Mouse (Mus musculus): ENCODE measurements around the gene Cebpa. TPM values are rescaled to one million over a fixed set of nuclear protein-coding genes. Genes with fewer than 3 reads are reported as not detected.

Gene Cebpa
- polyA plus RNA-seq (2015; fragmentation: Nextera tagmentation; extraction: Ambion mirVana): 0.64 and 0.66 TPM in 2 replicates

- H3K4me3 ChIP-seq: peak within 1 kb of the TSS; percentile 61
- H3K36me3 ChIP-seq: no peaks in the 10 kb centered on the region
- H3K4me2 ChIP-seq (replicated peaks): peak within 1 kb of the TSS; percentile 99
- WGBS: under 1% methylated on average over 50 of the region's 50 CpGs
- no peak within 1 kb of the TSS for H3K27ac ChIP-seq (replicated peaks)
- ATAC-seq (replicated peaks): peak; percentile 91
- H3K27me3 ChIP-seq: peaks cover 61% of the 10 kb centered on the region
- peak within 1 kb of the TSS; percentile 52 for H3K9ac ChIP-seq (replicated peaks)
- peaks cover 36% of the 10 kb centered on the region for H3K4me1 ChIP-seq
- no peaks in the 10 kb centered on the region for H3K9me3 ChIP-seq
Observed at GRCm38 (mm10) chr7:35118841-35119413, at the start of gene Cebpa. Gene Cebpa (plus strand): TSS chr7:35119293.

DNA sequence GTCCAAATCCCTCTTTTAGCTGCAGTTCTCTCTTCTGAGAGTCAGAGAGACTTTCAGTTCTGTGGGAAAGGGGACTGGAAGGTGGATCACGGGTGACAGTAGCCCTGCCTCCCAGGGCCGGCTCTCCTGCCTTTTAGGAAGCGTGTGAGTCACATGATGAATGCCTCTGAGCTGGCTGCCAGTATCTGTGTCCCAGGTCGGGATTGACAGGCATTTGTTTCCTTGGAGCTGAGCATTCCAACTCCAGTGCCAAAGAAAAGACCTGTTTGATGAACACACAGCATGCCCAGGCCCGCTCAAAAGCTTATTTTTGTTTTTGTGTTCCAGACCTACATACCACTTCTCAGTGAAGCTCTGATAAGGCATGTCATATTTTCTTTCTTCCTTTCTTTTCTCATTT is 42.4 kb upstream of the Cebpa start:
- H3K4me3 ChIP-seq: no peak overlapping the region
- H3K36me3 ChIP-seq: no peaks in the 10 kb centered on the region
- no peak overlapping the region for H3K4me2 ChIP-seq (replicated peaks)
- H3K27me3 ChIP-seq: no peaks in the 10 kb centered on the region
- no peak overlapping the region for H3K27ac ChIP-seq (replicated peaks)
- no peaks in the 10 kb centered on the region for H3K4me1 ChIP-seq
- H3K9ac ChIP-seq (replicated peaks): no peak overlapping the region
- no peaks in the 10 kb centered on the region for H3K9me3 ChIP-seq
- no peak for ATAC-seq (replicated peaks)
- WGBS: 34% methylated on average over 5 of the region's 5 CpGs

- WGBS: 49% methylated on average over 10 of the region's 10 CpGs
- Histone ChIP-seq H3K9ac (replicated peaks) (no peak overlapping the region), H3K27ac (replicated peaks) (no peak overlapping the region), H3K4me1 (no peaks in the 10 kb centered on the region; the same call in 1 of the 2 replicates), H3K4me2 (replicated peaks) (no peak overlapping the region), H3K4me3 (no peak overlapping the region), H3K36me3 (no peaks in the 10 kb centered on the region), H3K27me3 (no peaks in the 10 kb centered on the region), H3K9me3 (no peaks in the 10 kb centered on the region)
- no peak for ATAC-seq (replicated peaks)
Observed at GRCm38 (mm10) chr7:35080843-35081338, 38.2 kb upstream of the Cebpa start.

- Histone ChIP-seq H3K4me3 (no peak overlapping the region), H3K9ac (replicated peaks) (no peak overlapping the region), H3K36me3 (no peaks in the 10 kb centered on the region), H3K4me1 (peaks cover 7% of the 10 kb centered on the region), H3K4me2 (replicated peaks) (no peak overlapping the region), H3K9me3 (no peaks in the 10 kb centered on the region), H3K27me3 (no peaks in the 10 kb centered on the region), H3K27ac (replicated peaks) (no peak overlapping the region)
- 76% methylated on average over 9 of the region's 9 CpGs for WGBS
- no peak for ATAC-seq (replicated peaks)
Observed at GRCm38 (mm10) chr7:35081406-35082104, 37.5 kb upstream of the Cebpa start.

GRCm38 (mm10) chr7:35084565-35085360 is 34.3 kb upstream of the Cebpa start:
- H3K27me3 ChIP-seq: no peaks in the 10 kb centered on the region
- WGBS: 82% methylated on average over 12 of the region's 12 CpGs
- no peaks in the 10 kb centered on the region for H3K36me3 ChIP-seq
- ATAC-seq (replicated peaks): no peak
- peaks cover 17% of the 10 kb centered on the region for H3K4me1 ChIP-seq
- H3K9ac ChIP-seq (replicated peaks): no peak overlapping the region
- no peaks in the 10 kb centered on the region for H3K9me3 ChIP-seq
- no peak overlapping the region for H3K4me3 ChIP-seq
- no peak overlapping the region for H3K4me2 ChIP-seq (replicated peaks)
- no peak overlapping the region for H3K27ac ChIP-seq (replicated peaks)

DNA sequence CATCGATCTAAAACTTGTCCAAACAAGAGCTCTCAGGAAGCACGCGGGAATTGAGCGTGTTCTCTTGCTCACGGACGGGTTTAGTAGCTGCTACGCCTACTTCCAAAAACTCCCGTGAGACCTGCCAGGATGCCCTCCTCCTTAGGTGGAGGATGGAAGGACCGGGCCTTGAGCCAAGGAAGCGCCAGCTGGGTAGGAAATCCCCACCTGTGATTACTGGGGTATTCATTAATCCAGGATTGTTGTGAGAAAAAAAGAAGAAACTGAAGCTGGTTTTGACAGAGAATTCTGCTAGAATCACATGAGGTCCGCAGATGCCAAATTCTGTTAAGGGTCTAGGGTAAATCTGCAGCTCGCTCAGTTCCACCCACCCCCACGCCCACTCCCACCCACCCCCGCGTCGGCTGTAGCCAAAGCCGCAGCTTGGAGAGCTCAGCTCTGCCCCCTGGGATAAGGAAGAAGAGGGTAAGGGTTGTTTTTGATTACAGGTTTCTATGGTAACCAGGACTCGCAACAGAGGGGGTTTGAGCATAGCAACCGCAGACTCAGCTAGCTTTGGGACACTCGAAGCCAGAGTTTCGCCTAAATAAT is 32.7 kb upstream of the Cebpa start:
- Histone ChIP-seq H3K4me2 (replicated peaks) (peak overlapping the region; percentile 38), H3K4me1 (peaks cover 17% of the 10 kb centered on the region), H3K36me3 (no peaks in the 10 kb centered on the region), H3K4me3 (peak overlapping the region; percentile 24), H3K9me3 (no peaks in the 10 kb centered on the region), H3K27ac (replicated peaks) (0 out of 2 replicates have a peak overlapping the region, but pooled peaks have one; percentile 11), H3K27me3 (no peaks in the 10 kb centered on the region), H3K9ac (replicated peaks) (no peak overlapping the region)
- under 1% methylated on average over 21 of the region's 21 CpGs for WGBS
- ATAC-seq (replicated peaks): 0 out of 2 replicates have a peak, but pooled peaks have one; percentile 60

GRCm38 (mm10) chr7:35090550-35090949 is 28.5 kb upstream of the Cebpa start:
- Histone ChIP-seq H3K27me3 (no peaks in the 10 kb centered on the region), H3K4me1 (peaks cover 17% of the 10 kb centered on the region), H3K9ac (replicated peaks) (no peak overlapping the region), H3K4me3 (no peak overlapping the region), H3K9me3 (no peaks in the 10 kb centered on the region), H3K36me3 (no peaks in the 10 kb centered on the region), H3K27ac (replicated peaks) (no peak overlapping the region), H3K4me2 (replicated peaks) (no peak overlapping the region)
- no peak for ATAC-seq (replicated peaks)
- WGBS: 87% methylated on average over 5 of the region's 5 CpGs

DNA sequence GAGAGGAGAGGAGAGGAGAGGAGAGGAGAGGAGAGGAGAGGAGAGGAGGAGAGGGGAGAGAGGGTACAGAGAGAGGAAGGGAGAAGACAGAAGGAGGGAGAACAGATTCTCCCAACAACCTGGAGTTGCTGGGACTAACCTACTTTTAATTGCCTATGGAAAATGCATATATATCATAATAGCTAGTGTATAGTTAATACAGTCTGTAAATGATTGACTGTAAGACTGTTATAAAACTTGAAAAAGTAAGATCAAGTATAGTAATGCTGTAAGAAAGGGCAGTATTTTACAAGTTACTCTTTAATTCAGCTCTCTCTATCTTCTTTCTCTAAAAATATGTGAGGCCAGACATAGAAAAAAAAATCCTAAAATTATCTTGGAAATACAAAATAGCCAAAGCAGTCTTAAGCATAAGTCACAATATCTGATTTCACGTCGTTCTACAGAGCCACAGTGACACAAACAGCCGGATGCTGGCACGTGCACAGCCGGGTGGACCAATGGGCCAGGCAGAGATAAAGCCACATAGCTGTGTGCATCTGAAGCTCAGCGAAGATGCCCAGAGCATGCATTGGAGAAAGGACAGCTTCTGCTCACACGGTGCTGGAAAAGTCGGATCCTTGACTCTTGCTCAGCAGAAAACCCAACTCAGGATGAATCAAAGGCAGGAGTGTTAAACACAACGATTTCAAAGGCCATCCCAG is 24.0 kb upstream of the Cebpa start:
- 82% methylated on average over 9 of the region's 9 CpGs for WGBS
- Histone ChIP-seq H3K4me2 (replicated peaks) (no peak overlapping the region), H3K9ac (replicated peaks) (no peak overlapping the region)

GRCm38 (mm10) chr7:35098777-35099176 is 20.3 kb upstream of the Cebpa start:
- WGBS: 78% methylated on average over 4 of the region's 4 CpGs
- no peak overlapping the region for H3K4me2 ChIP-seq (replicated peaks)
- no peaks in the 10 kb centered on the region for H3K4me1 ChIP-seq
- H3K36me3 ChIP-seq: no peaks in the 10 kb centered on the region
- ATAC-seq (replicated peaks): no peak
- H3K9me3 ChIP-seq: no peaks in the 10 kb centered on the region
- no peak overlapping the region for H3K4me3 ChIP-seq
- H3K27me3 ChIP-seq: no peaks in the 10 kb centered on the region
- H3K9ac ChIP-seq (replicated peaks): no peak overlapping the region
- H3K27ac ChIP-seq (replicated peaks): no peak overlapping the region

More for the DNA sequence above, 24.0 kb upstream of the Cebpa start:
- Histone ChIP-seq H3K27ac (replicated peaks) (no peak overlapping the region), H3K4me1 (no peaks in the 10 kb centered on the region), H3K4me3 (no peak overlapping the region), H3K36me3 (no peaks in the 10 kb centered on the region), H3K27me3 (no peaks in the 10 kb centered on the region), H3K9me3 (no peaks in the 10 kb centered on the region)
- no peak for ATAC-seq (replicated peaks)

DNA sequence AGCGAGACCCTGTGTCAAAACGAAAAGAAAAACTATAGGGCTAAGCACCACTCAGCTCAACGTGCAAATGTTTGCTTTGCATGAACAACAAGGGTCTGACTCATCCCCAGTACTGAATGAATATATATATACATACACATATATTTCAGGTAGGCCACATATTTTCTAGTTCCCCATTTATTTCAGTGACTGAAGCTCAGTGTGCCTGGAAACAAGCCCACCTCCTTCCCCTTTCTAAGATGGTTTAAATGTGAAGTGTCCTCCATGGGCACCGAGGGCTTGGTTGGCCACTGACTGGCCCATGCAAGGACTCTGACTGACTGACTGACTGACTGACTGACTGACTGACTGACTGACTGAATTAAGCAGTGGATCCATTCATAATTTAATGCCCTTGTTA is 19.6 kb upstream of the Cebpa start:
- no peak for ATAC-seq (replicated peaks)
- Histone ChIP-seq H3K27me3 (no peaks in the 10 kb centered on the region), H3K4me1 (no peaks in the 10 kb centered on the region), H3K36me3 (no peaks in the 10 kb centered on the region), H3K27ac (replicated peaks) (no peak overlapping the region), H3K9me3 (no peaks in the 10 kb centered on the region), H3K9ac (replicated peaks) (no peak overlapping the region), H3K4me2 (replicated peaks) (no peak overlapping the region), H3K4me3 (no peak overlapping the region)
- WGBS: 86% methylated on average over 4 of the region's 4 CpGs

DNA sequence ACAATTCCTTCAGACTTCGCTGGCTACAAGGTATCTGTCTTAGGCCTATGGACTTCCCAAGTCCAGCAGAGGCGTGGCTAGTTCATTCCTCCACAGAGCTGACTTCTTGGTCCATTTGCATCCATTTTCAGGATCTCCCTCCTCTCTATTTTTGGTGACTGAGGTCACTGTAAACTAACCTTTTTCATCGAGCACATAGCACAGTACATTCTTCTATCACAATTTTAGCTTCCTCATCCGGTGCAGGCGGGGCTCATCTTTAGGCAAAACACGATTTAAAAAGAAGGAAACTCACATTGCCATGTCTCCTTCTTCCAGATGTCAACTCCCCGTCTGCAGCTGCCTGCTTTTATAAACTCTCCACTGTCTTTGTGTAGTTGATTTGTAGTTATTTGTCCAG is 12.5 kb upstream of the Cebpa start:
- no peak for ATAC-seq (replicated peaks)

More for the DNA sequence above, 12.5 kb upstream of the Cebpa start:
- no peaks in the 10 kb centered on the region for H3K9me3 ChIP-seq
- 81% methylated on average over 7 of the region's 7 CpGs for WGBS
- H3K4me2 ChIP-seq (replicated peaks): no peak overlapping the region
- no peak overlapping the region for H3K4me3 ChIP-seq
- H3K4me1 ChIP-seq: no peaks in the 10 kb centered on the region
- no peaks in the 10 kb centered on the region for H3K36me3 ChIP-seq
- no peak overlapping the region for H3K9ac ChIP-seq (replicated peaks)
- H3K27ac ChIP-seq (replicated peaks): no peak overlapping the region
- H3K27me3 ChIP-seq: no peaks in the 10 kb centered on the region

All from forebrain, embryonic 15.5 days (tissue).